Mouse (Mus musculus): ENCODE measurements at regions not wholly inside any gene's neighbourhood (a gene's known extent, or its start where the extent isn't known, plus 50 kb on each side); places are given as distances from the start of the nearest gene placed in this dataset.

GRCm38 (mm10) chr12:52400099-52400498, 103.7 kb upstream of the Arhgap5 start:
- Histone ChIP-seq H3K36me3 (ENCODE audit: control insufficient read depth, insufficient read depth) (no peaks in the 10 kb centered on the region), H3K79me2 (ENCODE audit: control insufficient read depth, insufficient read depth) (no peaks in the 10 kb centered on the region), H3ac (ENCODE audit: control insufficient read depth, insufficient read length, low read depth) (no peak overlapping the region), H3K79me3 (ENCODE audit: low read depth) (no peaks in the 10 kb centered on the region), H3K4me3 (ENCODE audit: insufficient read depth, poor library complexity, severe bottlenecking) (no peak overlapping the region), H3K27me3 (ENCODE audit: control insufficient read depth, insufficient read depth, insufficient read length) (no peaks in the 10 kb centered on the region)
- TF ChIP-seq MAX (IDR thresholded peaks at IDR 0.05), result no peak
- no peak for TF ChIP-seq FOSL1 (IDR thresholded peaks at IDR 0.05; ENCODE audit: insufficient read depth, low read length, poor library complexity, severe bottlenecking)
- no peak for TF ChIP-seq CTCF (IDR thresholded peaks at IDR 0.05; ENCODE audit: control insufficient read depth, insufficient read depth, insufficient read length)
- no peak for TF ChIP-seq MYOD1 (IDR thresholded peaks at IDR 0.05; ENCODE audit: control insufficient read depth, insufficient read length, low read depth)
- TF ChIP-seq CEBPB (IDR thresholded peaks at IDR 0.05; ENCODE audit: low read depth), result no peak
- no peak for TF ChIP-seq MYOG (IDR thresholded peaks at IDR 0.05; ENCODE audit: control insufficient read depth, extremely low read depth, insufficient read length)
- TF ChIP-seq USF1 (IDR thresholded peaks at IDR 0.05; ENCODE audit: low read depth), result no peak

- H3K36me3 ChIP-seq (ENCODE audit: control insufficient read depth, insufficient read depth), result no peaks in the 10 kb centered on the region
- no peak overlapping the region for H3K4me3 ChIP-seq (ENCODE audit: insufficient read depth, poor library complexity, severe bottlenecking)
- H3ac ChIP-seq (ENCODE audit: control insufficient read depth, insufficient read length, low read depth), result no peak overlapping the region
- no peak for TF ChIP-seq USF1 (IDR thresholded peaks at IDR 0.05; ENCODE audit: low read depth)
- no peak for TF ChIP-seq MAX (IDR thresholded peaks at IDR 0.05)
- no peak for TF ChIP-seq CEBPB (IDR thresholded peaks at IDR 0.05; ENCODE audit: low read depth)
- no peak for TF ChIP-seq CTCF (IDR thresholded peaks at IDR 0.05; ENCODE audit: control insufficient read depth, insufficient read depth, insufficient read length)
- no peak for TF ChIP-seq MYOG (IDR thresholded peaks at IDR 0.05; ENCODE audit: control insufficient read depth, extremely low read depth, insufficient read length)
- TF ChIP-seq MYOD1 (IDR thresholded peaks at IDR 0.05; ENCODE audit: control insufficient read depth, insufficient read length, low read depth), result no peak
- TF ChIP-seq FOSL1 (IDR thresholded peaks at IDR 0.05; ENCODE audit: insufficient read depth, low read length, poor library complexity, severe bottlenecking), result no peak
- H3K79me2 ChIP-seq (ENCODE audit: control insufficient read depth, insufficient read depth), result no peaks in the 10 kb centered on the region
- H3K79me3 ChIP-seq (ENCODE audit: low read depth), result no peaks in the 10 kb centered on the region
- H3K27me3 ChIP-seq (ENCODE audit: control insufficient read depth, insufficient read depth, insufficient read length), result no peaks in the 10 kb centered on the region
These were observed 101.1 kb upstream of the Arhgap5 start for GRCm38 (mm10) chr12:52402711-52403110.

GRCm38 (mm10) chr12:52406386-52406785, 97.4 kb upstream of the Arhgap5 start:
- Histone ChIP-seq H3K79me3 (ENCODE audit: low read depth) (no peaks in the 10 kb centered on the region), H3K79me2 (ENCODE audit: control insufficient read depth, insufficient read depth) (no peaks in the 10 kb centered on the region), H3K27me3 (ENCODE audit: control insufficient read depth, insufficient read depth, insufficient read length) (no peaks in the 10 kb centered on the region), H3K4me3 (ENCODE audit: insufficient read depth, poor library complexity, severe bottlenecking) (no peak overlapping the region), H3ac (ENCODE audit: control insufficient read depth, insufficient read length, low read depth) (no peak overlapping the region), H3K36me3 (ENCODE audit: control insufficient read depth, insufficient read depth) (no peaks in the 10 kb centered on the region)
- no peak for TF ChIP-seq CTCF (IDR thresholded peaks at IDR 0.05; ENCODE audit: control insufficient read depth, insufficient read depth, insufficient read length)
- TF ChIP-seq FOSL1 (IDR thresholded peaks at IDR 0.05; ENCODE audit: insufficient read depth, low read length, poor library complexity, severe bottlenecking), result no peak

- no peaks in the 10 kb centered on the region for H3K36me3 ChIP-seq (ENCODE audit: control insufficient read depth, insufficient read depth)
- H3K79me3 ChIP-seq (ENCODE audit: low read depth), result no peaks in the 10 kb centered on the region
- no peak for TF ChIP-seq MYOD1 (IDR thresholded peaks at IDR 0.05; ENCODE audit: control insufficient read depth, insufficient read length, low read depth)
- TF ChIP-seq USF1 (IDR thresholded peaks at IDR 0.05; ENCODE audit: low read depth), result no peak
- TF ChIP-seq MAX (IDR thresholded peaks at IDR 0.05), result no peak
- TF ChIP-seq MYOG (IDR thresholded peaks at IDR 0.05; ENCODE audit: control insufficient read depth, extremely low read depth, insufficient read length), result no peak
- TF ChIP-seq CTCF (IDR thresholded peaks at IDR 0.05; ENCODE audit: control insufficient read depth, insufficient read depth, insufficient read length), result no peak
- no peak for TF ChIP-seq CEBPB (IDR thresholded peaks at IDR 0.05; ENCODE audit: low read depth)
- TF ChIP-seq FOSL1 (IDR thresholded peaks at IDR 0.05; ENCODE audit: insufficient read depth, low read length, poor library complexity, severe bottlenecking), result no peak
- no peak overlapping the region for H3ac ChIP-seq (ENCODE audit: control insufficient read depth, insufficient read length, low read depth)
- no peaks in the 10 kb centered on the region for H3K27me3 ChIP-seq (ENCODE audit: control insufficient read depth, insufficient read depth, insufficient read length)
- no peak overlapping the region for H3K4me3 ChIP-seq (ENCODE audit: insufficient read depth, poor library complexity, severe bottlenecking)
- H3K79me2 ChIP-seq (ENCODE audit: control insufficient read depth, insufficient read depth), result no peaks in the 10 kb centered on the region
These were observed 95.4 kb upstream of the Arhgap5 start for GRCm38 (mm10) chr12:52408307-52408895.

- no peaks in the 10 kb centered on the region for H3K36me3 ChIP-seq (ENCODE audit: control insufficient read depth, insufficient read depth)
- H3K4me3 ChIP-seq (ENCODE audit: insufficient read depth, poor library complexity, severe bottlenecking), result no peak overlapping the region
- H3K27me3 ChIP-seq (ENCODE audit: control insufficient read depth, insufficient read depth, insufficient read length), result no peaks in the 10 kb centered on the region
- H3K79me3 ChIP-seq (ENCODE audit: low read depth), result no peaks in the 10 kb centered on the region
- TF ChIP-seq MAX (IDR thresholded peaks at IDR 0.05) (no peak), MYOD1 (IDR thresholded peaks at IDR 0.05; ENCODE audit: control insufficient read depth, insufficient read length, low read depth) (no peak), CTCF (IDR thresholded peaks at IDR 0.05; ENCODE audit: control insufficient read depth, insufficient read depth, insufficient read length) (no peak), MYOG (IDR thresholded peaks at IDR 0.05; ENCODE audit: control insufficient read depth, extremely low read depth, insufficient read length) (no peak), CEBPB (IDR thresholded peaks at IDR 0.05; ENCODE audit: low read depth) (no peak), FOSL1 (IDR thresholded peaks at IDR 0.05; ENCODE audit: insufficient read depth, low read length, poor library complexity, severe bottlenecking) (no peak), USF1 (IDR thresholded peaks at IDR 0.05; ENCODE audit: low read depth) (no peak)
- H3ac ChIP-seq (ENCODE audit: control insufficient read depth, insufficient read length, low read depth), result no peak overlapping the region
- no peaks in the 10 kb centered on the region for H3K79me2 ChIP-seq (ENCODE audit: control insufficient read depth, insufficient read depth)
These were observed 94.6 kb upstream of the Arhgap5 start for GRCm38 (mm10) chr12:52409221-52409620.

- Histone ChIP-seq H3K79me3 (ENCODE audit: low read depth) (no peaks in the 10 kb centered on the region), H3ac (ENCODE audit: control insufficient read depth, insufficient read length, low read depth) (no peak overlapping the region), H3K36me3 (ENCODE audit: control insufficient read depth, insufficient read depth) (no peaks in the 10 kb centered on the region), H3K4me3 (ENCODE audit: insufficient read depth, poor library complexity, severe bottlenecking) (no peak overlapping the region), H3K27me3 (ENCODE audit: control insufficient read depth, insufficient read depth, insufficient read length) (no peaks in the 10 kb centered on the region), H3K79me2 (ENCODE audit: control insufficient read depth, insufficient read depth) (no peaks in the 10 kb centered on the region)
- TF ChIP-seq USF1 (IDR thresholded peaks at IDR 0.05; ENCODE audit: low read depth), result no peak
- no peak for TF ChIP-seq CEBPB (IDR thresholded peaks at IDR 0.05; ENCODE audit: low read depth)
- TF ChIP-seq CTCF (IDR thresholded peaks at IDR 0.05; ENCODE audit: control insufficient read depth, insufficient read depth, insufficient read length), result no peak
- no peak for TF ChIP-seq MAX (IDR thresholded peaks at IDR 0.05)
- TF ChIP-seq MYOG (IDR thresholded peaks at IDR 0.05; ENCODE audit: control insufficient read depth, extremely low read depth, insufficient read length), result no peak
- no peak for TF ChIP-seq FOSL1 (IDR thresholded peaks at IDR 0.05; ENCODE audit: insufficient read depth, low read length, poor library complexity, severe bottlenecking)
- TF ChIP-seq MYOD1 (IDR thresholded peaks at IDR 0.05; ENCODE audit: control insufficient read depth, insufficient read length, low read depth), result no peak
These were observed 91.6 kb upstream of the Arhgap5 start for GRCm38 (mm10) chr12:52412172-52412571.
